Mouse (Mus musculus): ENCODE data around the gene Mrps33. TPM values are rescaled to one million over a fixed set of nuclear protein-coding genes. Genes with fewer than 3 reads are reported as not detected.

Gene Mrps33
- polyA plus RNA-seq (2012; ENCODE audit: insufficient read depth, insufficient read length, missing spikeins): 263 and 327 TPM in 2 replicates

DNA sequence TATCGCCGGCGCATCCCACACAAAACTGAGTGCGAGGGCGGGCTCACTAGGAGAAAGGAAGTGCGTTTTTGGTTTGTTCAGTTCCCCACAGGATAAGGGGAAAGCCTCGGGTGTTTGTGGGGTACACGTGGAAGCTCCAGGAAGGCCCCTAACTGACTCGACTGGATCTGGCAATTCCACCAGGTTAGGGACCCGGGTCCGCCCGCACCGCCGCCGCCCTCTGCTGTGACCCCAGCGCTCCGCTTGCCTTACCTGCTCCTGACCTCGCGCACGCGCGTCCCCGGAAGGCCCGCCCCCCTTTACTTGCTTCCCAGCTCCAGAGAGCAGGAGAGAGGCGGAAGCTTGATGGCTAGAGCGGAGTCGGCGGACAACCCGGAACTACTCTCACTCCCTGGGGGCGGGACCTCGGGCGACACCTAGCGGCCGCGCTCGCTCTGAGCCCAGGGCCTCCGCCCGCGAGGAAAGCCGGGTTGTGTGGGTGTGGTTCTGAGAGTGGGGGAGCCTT is at the start of gene Mrps33:
Gene Mrps33 (minus strand): TSS at position 377 of the 505 bp plus-strand sequence.
- H3K27ac ChIP-seq (replicated peaks; ENCODE audit: low read depth, low read length): peak within 1 kb of the TSS; percentile 76
- H3K4me3 ChIP-seq (ENCODE audit: insufficient read depth, low read depth, low read length): peak within 1 kb of the TSS; percentile 93
- H3K4me1 ChIP-seq (ENCODE audit: control insufficient read depth, insufficient read depth, insufficient read length, low read length): no peaks in the 10 kb centered on the region

DNA sequence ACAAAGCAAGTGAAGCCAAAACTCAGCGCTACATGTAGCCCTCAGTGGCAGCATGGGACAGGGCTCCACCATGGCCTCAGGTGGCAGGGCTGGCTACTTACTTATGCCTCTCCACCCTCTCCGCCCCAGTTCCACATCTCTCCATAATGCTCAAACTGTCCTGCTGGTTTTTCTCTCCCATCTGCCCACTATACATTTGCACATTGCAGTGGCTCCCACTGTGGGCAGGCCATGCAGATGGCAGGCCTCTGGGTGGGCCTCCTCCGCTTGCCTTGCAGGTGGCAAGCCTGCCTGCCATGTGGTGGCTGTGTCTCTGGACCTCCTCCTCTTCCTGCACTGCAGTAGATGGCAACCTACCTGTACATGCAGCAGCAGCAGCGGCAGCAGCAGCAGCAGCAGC is 38.9 kb upstream of the Mrps33 start:
- H3K27ac ChIP-seq (replicated peaks; ENCODE audit: low read depth, low read length): no peak overlapping the region
- H3K4me1 ChIP-seq (ENCODE audit: control insufficient read depth, insufficient read depth, insufficient read length, low read length): no peaks in the 10 kb centered on the region
- H3K4me3 ChIP-seq (ENCODE audit: insufficient read depth, low read depth, low read length): no peak overlapping the region

DNA sequence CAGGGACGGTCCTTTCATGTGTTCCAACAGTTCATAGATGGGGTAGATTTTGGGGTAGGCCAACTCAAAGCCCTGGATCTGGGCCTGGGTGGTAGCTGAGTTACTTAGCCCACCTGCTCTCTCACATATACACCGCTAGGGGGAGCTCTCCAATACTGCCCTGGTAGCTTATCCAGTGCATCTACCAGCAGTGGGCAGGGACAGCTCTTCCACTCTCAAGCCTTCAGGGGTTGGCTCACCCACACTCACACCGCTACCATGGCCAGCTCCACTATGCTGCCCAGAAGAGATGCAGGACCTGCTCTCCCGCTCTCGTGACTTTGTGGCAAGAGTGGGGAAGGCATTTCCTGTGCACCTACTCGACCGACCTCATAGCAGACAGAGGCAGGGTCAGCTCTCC is 38.0 kb upstream of the Mrps33 start:
- H3K27ac ChIP-seq (replicated peaks; ENCODE audit: low read depth, low read length): no peak overlapping the region
- no peaks in the 10 kb centered on the region for H3K4me1 ChIP-seq (ENCODE audit: control insufficient read depth, insufficient read depth, insufficient read length, low read length)
- H3K4me3 ChIP-seq (ENCODE audit: insufficient read depth, low read depth, low read length): no peak overlapping the region

DNA sequence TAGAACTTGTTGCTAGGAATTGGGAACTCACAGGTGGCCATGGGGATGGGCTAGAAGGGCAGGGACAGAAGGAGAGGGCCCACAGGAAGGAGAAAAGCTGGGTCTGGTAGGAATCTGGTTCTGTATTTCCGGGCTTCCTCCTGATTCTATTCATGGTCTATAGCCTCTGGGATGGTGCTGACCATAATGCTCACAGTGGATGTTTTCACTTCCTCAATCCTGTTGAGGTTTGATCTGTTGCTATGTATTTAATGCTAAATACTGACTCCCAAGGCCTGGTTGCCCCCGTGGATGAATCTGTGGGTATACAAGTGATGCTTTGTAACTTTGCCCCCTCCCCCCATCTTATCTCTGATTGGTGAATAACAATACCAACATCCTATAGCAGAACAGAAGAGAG is 36.8 kb upstream of the Mrps33 start:
- Histone ChIP-seq H3K4me1 (ENCODE audit: control insufficient read depth, insufficient read depth, insufficient read length, low read length) (no peaks in the 10 kb centered on the region), H3K4me3 (ENCODE audit: insufficient read depth, low read depth, low read length) (no peak overlapping the region), H3K27ac (replicated peaks; ENCODE audit: low read depth, low read length) (no peak overlapping the region)

- Histone ChIP-seq H3K4me1 (ENCODE audit: control insufficient read depth, insufficient read depth, insufficient read length, low read length) (no peaks in the 10 kb centered on the region), H3K4me3 (ENCODE audit: insufficient read depth, low read depth, low read length) (no peak overlapping the region), H3K27ac (replicated peaks; ENCODE audit: low read depth, low read length) (no peak overlapping the region)
Measured at GRCm38 (mm10) chr6:39843698-39844342, 33.0 kb upstream of the Mrps33 start.

DNA sequence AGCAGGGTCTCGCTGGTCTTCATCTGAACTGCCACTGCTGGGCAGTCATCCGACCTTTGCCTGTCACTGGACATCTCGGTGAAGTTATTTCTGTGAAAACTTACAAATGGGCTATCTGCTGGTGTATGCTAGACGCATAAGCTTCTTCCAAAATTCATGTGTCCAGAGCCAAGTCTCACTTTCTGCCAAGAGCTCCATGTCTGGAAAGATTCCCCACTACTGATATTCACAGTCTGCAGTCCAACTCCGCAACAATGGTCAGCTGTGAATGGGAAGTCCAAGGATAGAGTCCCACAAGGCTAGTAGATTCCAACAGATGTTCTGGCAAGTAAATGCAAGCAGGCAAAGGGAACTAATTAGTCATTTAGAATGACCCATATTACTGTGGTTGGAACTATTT is 17.9 kb upstream of the Mrps33 start:
- Histone ChIP-seq H3K4me3 (ENCODE audit: insufficient read depth, low read depth, low read length) (no peak overlapping the region), H3K27ac (replicated peaks; ENCODE audit: low read depth, low read length) (no peak overlapping the region), H3K4me1 (ENCODE audit: control insufficient read depth, insufficient read depth, insufficient read length, low read length) (no peaks in the 10 kb centered on the region)

- H3K4me3 ChIP-seq (ENCODE audit: insufficient read depth, low read depth, low read length): no peak overlapping the region
- H3K4me1 ChIP-seq (ENCODE audit: control insufficient read depth, insufficient read depth, insufficient read length, low read length): no peaks in the 10 kb centered on the region
- no peak overlapping the region for H3K27ac ChIP-seq (replicated peaks; ENCODE audit: low read depth, low read length)
Measured at GRCm38 (mm10) chr6:39821241-39821640, 10.5 kb upstream of the Mrps33 start.

GRCm38 (mm10) chr6:39818922-39819321 is 8.1 kb upstream of the Mrps33 start:
- no peaks in the 10 kb centered on the region for H3K4me1 ChIP-seq (ENCODE audit: control insufficient read depth, insufficient read depth, insufficient read length, low read length)
- no peak overlapping the region for H3K4me3 ChIP-seq (ENCODE audit: insufficient read depth, low read depth, low read length)

GRCm38 (mm10) chr6:39808511-39808910 is 2.3 kb downstream of the Mrps33 start:
- H3K27ac ChIP-seq (replicated peaks; ENCODE audit: low read depth, low read length): no peak overlapping the region
- no peak overlapping the region for H3K4me3 ChIP-seq (ENCODE audit: insufficient read depth, low read depth, low read length)
- no peaks in the 10 kb centered on the region for H3K4me1 ChIP-seq (ENCODE audit: control insufficient read depth, insufficient read depth, insufficient read length, low read length)

More at GRCm38 (mm10) chr6:39818922-39819321, 8.1 kb upstream of the Mrps33 start:
- H3K27ac ChIP-seq (replicated peaks; ENCODE audit: low read depth, low read length): no peak overlapping the region

DNA sequence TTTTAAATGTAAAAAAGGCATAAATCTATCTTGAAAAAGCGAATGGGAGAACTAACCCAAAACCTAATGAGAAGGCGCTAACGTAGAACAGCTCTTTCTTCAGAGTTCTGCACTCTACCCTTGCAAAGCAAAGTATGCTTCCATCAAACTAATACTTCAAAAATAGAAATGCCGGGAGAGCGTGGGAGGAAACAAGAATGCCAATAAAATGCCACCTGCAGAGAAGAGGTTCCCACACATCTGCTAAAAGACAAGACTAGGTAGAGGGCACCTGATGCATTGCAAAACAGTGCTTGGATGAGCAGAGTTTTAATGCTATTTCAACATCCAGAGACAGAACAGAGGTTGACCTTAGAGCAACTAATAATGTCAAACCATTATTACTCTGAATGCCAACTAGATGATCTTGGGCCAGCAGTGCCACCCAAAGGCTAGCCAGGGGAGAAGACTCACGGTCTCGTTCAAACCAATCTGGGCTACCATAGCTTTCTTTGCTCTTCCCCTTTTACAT is 3.7 kb downstream of the Mrps33 start:
- no peaks in the 10 kb centered on the region for H3K4me1 ChIP-seq (ENCODE audit: control insufficient read depth, insufficient read depth, insufficient read length, low read length)
- no peak overlapping the region for H3K27ac ChIP-seq (replicated peaks; ENCODE audit: low read depth, low read length)
- H3K4me3 ChIP-seq (ENCODE audit: insufficient read depth, low read depth, low read length): no peak overlapping the region

GRCm38 (mm10) chr6:39806336-39806735 is 4.5 kb downstream of the Mrps33 start:
- H3K4me1 ChIP-seq (ENCODE audit: control insufficient read depth, insufficient read depth, insufficient read length, low read length): no peaks in the 10 kb centered on the region
- no peak overlapping the region for H3K27ac ChIP-seq (replicated peaks; ENCODE audit: low read depth, low read length)
- H3K4me3 ChIP-seq (ENCODE audit: insufficient read depth, low read depth, low read length): no peak overlapping the region

GRCm38 (mm10) chr6:39805916-39806315 is 4.9 kb downstream of the Mrps33 start:
- no peak overlapping the region for H3K27ac ChIP-seq (replicated peaks; ENCODE audit: low read depth, low read length)
- H3K4me3 ChIP-seq (ENCODE audit: insufficient read depth, low read depth, low read length): no peak overlapping the region
- H3K4me1 ChIP-seq (ENCODE audit: control insufficient read depth, insufficient read depth, insufficient read length, low read length): no peaks in the 10 kb centered on the region

DNA sequence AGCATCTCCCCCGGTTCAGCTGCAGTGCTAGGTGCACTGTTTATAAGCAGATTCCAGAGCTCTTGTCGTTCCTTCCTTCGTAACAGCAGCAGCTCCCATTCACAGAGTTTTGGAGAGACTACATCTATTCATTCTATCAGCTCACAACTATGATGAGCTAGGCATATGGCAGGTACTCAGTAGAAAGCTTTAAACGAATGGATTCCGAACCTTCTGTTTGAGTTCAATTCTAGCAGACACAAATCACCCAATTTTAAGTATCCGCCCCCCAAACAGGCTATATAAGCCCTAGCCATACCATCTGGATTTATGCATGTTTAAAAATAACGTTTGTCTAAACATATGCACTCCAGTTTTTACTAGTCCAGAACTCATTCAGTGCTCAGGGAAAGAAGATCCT is 9.8 kb downstream of the Mrps33 start:
- Histone ChIP-seq H3K27ac (replicated peaks; ENCODE audit: low read depth, low read length) (no peak overlapping the region), H3K4me1 (ENCODE audit: control insufficient read depth, insufficient read depth, insufficient read length, low read length) (no peaks in the 10 kb centered on the region), H3K4me3 (ENCODE audit: insufficient read depth, low read depth, low read length) (no peak overlapping the region)

GRCm38 (mm10) chr6:39797076-39797475 is 13.7 kb downstream of the Mrps33 start:
- Histone ChIP-seq H3K4me1 (ENCODE audit: control insufficient read depth, insufficient read depth, insufficient read length, low read length) (no peaks in the 10 kb centered on the region), H3K27ac (replicated peaks; ENCODE audit: low read depth, low read length) (no peak overlapping the region), H3K4me3 (ENCODE audit: insufficient read depth, low read depth, low read length) (no peak overlapping the region)

DNA sequence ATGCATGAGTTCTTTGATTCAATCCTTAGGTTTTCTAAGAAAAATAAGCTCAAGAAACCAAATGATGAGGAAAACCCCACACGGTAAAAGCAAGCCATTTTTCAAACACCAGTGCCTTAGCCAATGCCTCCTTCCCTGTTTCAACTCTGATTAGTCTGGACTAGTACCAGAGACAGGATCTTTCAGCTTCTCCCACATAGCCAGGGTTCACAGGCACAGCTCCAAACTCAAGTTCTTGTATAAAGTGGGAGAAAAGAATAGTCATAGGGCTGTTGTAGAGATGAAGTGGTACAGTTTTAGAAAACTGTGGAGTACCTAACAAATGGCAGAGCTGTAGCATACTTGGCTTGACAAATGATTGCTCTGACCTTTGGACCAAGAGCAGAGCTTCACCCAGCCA is 14.6 kb downstream of the Mrps33 start:
- H3K4me3 ChIP-seq (ENCODE audit: insufficient read depth, low read depth, low read length): no peak overlapping the region
- H3K4me1 ChIP-seq (ENCODE audit: control insufficient read depth, insufficient read depth, insufficient read length, low read length): no peaks in the 10 kb centered on the region
- H3K27ac ChIP-seq (replicated peaks; ENCODE audit: low read depth, low read length): no peak overlapping the region

- Histone ChIP-seq H3K4me1 (ENCODE audit: control insufficient read depth, insufficient read depth, insufficient read length, low read length) (no peaks in the 10 kb centered on the region), H3K4me3 (ENCODE audit: insufficient read depth, low read depth, low read length) (no peak overlapping the region), H3K27ac (replicated peaks; ENCODE audit: low read depth, low read length) (no peak overlapping the region)
Measured at GRCm38 (mm10) chr6:39791806-39792205, 19.0 kb downstream of the Mrps33 start.

All from brown adipose tissue, adult 24 weeks (tissue).